Mouse (Mus musculus) 416B (cell line): ENCODE results near the gene Nbas.
A peak's percentile ranks its signal among the peaks of the same experiment; 100 is the strongest.

Source experiments
- DNase-seq: peaks from one replicate; pipeline ENCODE4 v3.0.0; 2011; ENCODE audit warnings: low read depth

The Nbas gene

DNA sequence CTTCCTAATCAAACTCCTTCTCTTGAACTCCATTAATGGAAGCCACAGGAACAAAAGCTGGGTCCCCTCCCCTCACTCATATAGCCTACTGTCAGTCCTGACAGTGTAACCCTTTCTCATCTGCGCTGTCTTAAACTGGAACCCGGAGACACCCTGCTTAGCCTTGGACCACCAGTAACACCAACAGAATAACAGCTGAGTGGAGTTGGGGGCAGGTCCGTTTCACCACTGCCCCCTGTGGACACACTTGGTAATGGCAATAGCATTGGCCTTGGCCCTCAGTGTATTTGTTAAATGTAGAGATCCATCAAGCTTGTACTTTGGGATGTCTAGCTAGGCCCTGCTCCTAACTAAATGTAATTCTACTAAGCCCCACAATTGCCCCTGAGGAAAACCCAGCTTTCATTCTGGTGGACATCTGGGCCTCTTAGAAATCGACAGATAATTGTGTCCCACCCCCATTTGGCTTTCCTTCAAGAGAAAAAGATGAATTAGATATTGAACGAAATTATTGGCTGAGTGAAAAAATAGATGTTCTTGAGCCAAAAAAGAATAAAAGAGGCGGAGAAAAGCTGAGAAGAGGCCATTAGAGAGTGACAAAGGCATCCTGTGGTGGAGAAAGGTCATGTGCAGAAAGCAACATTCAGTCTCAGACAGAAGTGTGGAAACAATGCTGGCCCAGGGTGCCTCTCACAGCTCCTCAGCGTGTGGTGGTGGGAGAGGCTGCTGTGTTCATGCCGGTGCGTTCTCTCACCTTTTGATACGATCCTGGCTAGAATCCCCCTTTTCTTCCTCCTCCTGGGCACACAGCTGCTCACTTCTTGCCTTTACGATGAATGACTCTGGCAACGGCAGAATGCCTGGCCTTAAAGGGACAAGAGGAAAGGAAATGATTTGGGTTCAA lies 358.1 kb downstream of the Nbas start:
- peak; percentile 7 for DNase-seq
